Mouse (Mus musculus): ENCODE measurements around the gene Hexim1. TPM values are rescaled to one million over a fixed set of nuclear protein-coding genes. Genes with fewer than 3 reads are reported as not detected.
A peak's percentile ranks its signal among the peaks of the same experiment; 100 is the strongest.

Gene Hexim1
- polyA plus RNA-seq, 1 experiment = 19.0 TPM

- Histone ChIP-seq H3K4me3 (ENCODE audit: insufficient read depth, low read length) (no peak overlapping the region), H3K27ac (ENCODE audit: insufficient read depth, low read length) (no peak overlapping the region), H3K4me1 (ENCODE audit: control insufficient read depth, insufficient read depth, low read length) (peaks cover 15% of the 10 kb centered on the region)
- TF ChIP-seq POLR2A (IDR thresholded peaks at IDR 0.05; ENCODE audit: low read depth, low read length) = peak; percentile 10; the same call in 1 of the 2 replicates
- TF ChIP-seq CTCF (IDR thresholded peaks at IDR 0.05; ENCODE audit: borderline replicate concordance, insufficient read depth, low read length) = no peak
These were observed 26.6 kb downstream of the Hexim1 start for GRCm38 (mm10) chr11:103142441-103143182.

GRCm38 (mm10) chr11:103144309-103145285, 28.6 kb downstream of the Hexim1 start:
- Histone ChIP-seq H3K4me1 (ENCODE audit: control insufficient read depth, insufficient read depth, low read length) (peaks cover 15% of the 10 kb centered on the region), H3K4me3 (ENCODE audit: insufficient read depth, low read length) (no peak overlapping the region), H3K27ac (ENCODE audit: insufficient read depth, low read length) (peak overlapping the region; percentile 38)
- TF ChIP-seq POLR2A (IDR thresholded peaks at IDR 0.05; ENCODE audit: low read depth, low read length) (no peak), CTCF (IDR thresholded peaks at IDR 0.05; ENCODE audit: borderline replicate concordance, insufficient read depth, low read length) (no peak)

- no peak overlapping the region for H3K27ac ChIP-seq (ENCODE audit: insufficient read depth, low read length)
- TF ChIP-seq CTCF (IDR thresholded peaks at IDR 0.05; ENCODE audit: borderline replicate concordance, insufficient read depth, low read length) = no peak
- no peak for TF ChIP-seq POLR2A (IDR thresholded peaks at IDR 0.05; ENCODE audit: low read depth, low read length)
- H3K4me3 ChIP-seq (ENCODE audit: insufficient read depth, low read length) = no peak overlapping the region
- peaks cover 14% of the 10 kb centered on the region for H3K4me1 ChIP-seq (ENCODE audit: control insufficient read depth, insufficient read depth, low read length)
These were observed 30.4 kb downstream of the Hexim1 start for GRCm38 (mm10) chr11:103146386-103146785.

GRCm38 (mm10) chr11:103147766-103148165, 31.7 kb downstream of the Hexim1 start:
- H3K27ac ChIP-seq (ENCODE audit: insufficient read depth, low read length) = no peak overlapping the region
- no peak overlapping the region for H3K4me3 ChIP-seq (ENCODE audit: insufficient read depth, low read length)
- H3K4me1 ChIP-seq (ENCODE audit: control insufficient read depth, insufficient read depth, low read length) = peaks cover 9% of the 10 kb centered on the region
- TF ChIP-seq CTCF (IDR thresholded peaks at IDR 0.05; ENCODE audit: borderline replicate concordance, insufficient read depth, low read length) (no peak), POLR2A (IDR thresholded peaks at IDR 0.05; ENCODE audit: low read depth, low read length) (no peak)

GRCm38 (mm10) chr11:103149771-103150170, 33.7 kb downstream of the Hexim1 start:
- Histone ChIP-seq H3K4me1 (ENCODE audit: control insufficient read depth, insufficient read depth, low read length) (peaks cover 4% of the 10 kb centered on the region), H3K4me3 (ENCODE audit: insufficient read depth, low read length) (no peak overlapping the region), H3K27ac (ENCODE audit: insufficient read depth, low read length) (no peak overlapping the region)
- TF ChIP-seq POLR2A (IDR thresholded peaks at IDR 0.05; ENCODE audit: low read depth, low read length) (no peak), CTCF (IDR thresholded peaks at IDR 0.05; ENCODE audit: borderline replicate concordance, insufficient read depth, low read length) (no peak)

GRCm38 (mm10) chr11:103158621-103159478, 42.8 kb downstream of the Hexim1 start:
- TF ChIP-seq POLR2A (IDR thresholded peaks at IDR 0.05; ENCODE audit: low read depth, low read length) (no peak), CTCF (IDR thresholded peaks at IDR 0.05; ENCODE audit: borderline replicate concordance, insufficient read depth, low read length) (peak; percentile 92)

GRCm38 (mm10) chr11:103160738-103161137, 44.7 kb downstream of the Hexim1 start:
- TF ChIP-seq CTCF (IDR thresholded peaks at IDR 0.05; ENCODE audit: borderline replicate concordance, insufficient read depth, low read length) = no peak
- TF ChIP-seq POLR2A (IDR thresholded peaks at IDR 0.05; ENCODE audit: low read depth, low read length) = no peak
- Histone ChIP-seq H3K4me3 (ENCODE audit: insufficient read depth, low read length) (no peak overlapping the region), H3K27ac (ENCODE audit: insufficient read depth, low read length) (no peak overlapping the region), H3K4me1 (ENCODE audit: control insufficient read depth, insufficient read depth, low read length) (no peaks in the 10 kb centered on the region)

More at GRCm38 (mm10) chr11:103158621-103159478, 42.8 kb downstream of the Hexim1 start:
- Histone ChIP-seq H3K27ac (ENCODE audit: insufficient read depth, low read length) (no peak overlapping the region), H3K4me1 (ENCODE audit: control insufficient read depth, insufficient read depth, low read length) (no peaks in the 10 kb centered on the region), H3K4me3 (ENCODE audit: insufficient read depth, low read length) (no peak overlapping the region; the same call in 1 of the 2 replicates)

GRCm38 (mm10) chr11:103161449-103161848, 45.4 kb downstream of the Hexim1 start:
- Histone ChIP-seq H3K4me1 (ENCODE audit: control insufficient read depth, insufficient read depth, low read length) (no peaks in the 10 kb centered on the region), H3K4me3 (ENCODE audit: insufficient read depth, low read length) (no peak overlapping the region), H3K27ac (ENCODE audit: insufficient read depth, low read length) (no peak overlapping the region)
- TF ChIP-seq POLR2A (IDR thresholded peaks at IDR 0.05; ENCODE audit: low read depth, low read length) = no peak
- no peak for TF ChIP-seq CTCF (IDR thresholded peaks at IDR 0.05; ENCODE audit: borderline replicate concordance, insufficient read depth, low read length)

GRCm38 (mm10) chr11:103162132-103162531, 46.1 kb downstream of the Hexim1 start:
- Histone ChIP-seq H3K4me1 (ENCODE audit: control insufficient read depth, insufficient read depth, low read length) (no peaks in the 10 kb centered on the region), H3K27ac (ENCODE audit: insufficient read depth, low read length) (no peak overlapping the region), H3K4me3 (ENCODE audit: insufficient read depth, low read length) (no peak overlapping the region)
- no peak for TF ChIP-seq POLR2A (IDR thresholded peaks at IDR 0.05; ENCODE audit: low read depth, low read length)
- TF ChIP-seq CTCF (IDR thresholded peaks at IDR 0.05; ENCODE audit: borderline replicate concordance, insufficient read depth, low read length) = no peak
